Mouse (Mus musculus): ENCODE data around the gene Immp2l. TPM values are rescaled to one million over a fixed set of nuclear protein-coding genes. Genes with fewer than 3 reads are reported as not detected.
"Not testable (repeated sequence)": the region's sequence is repeated elsewhere in the genome, so short reads cannot be mapped to it uniquely, and the experiment has no call there.

The Immp2l gene
- polyA plus RNA-seq, 1 experiment from 2014 or later, result 14.5 TPM

DNA sequence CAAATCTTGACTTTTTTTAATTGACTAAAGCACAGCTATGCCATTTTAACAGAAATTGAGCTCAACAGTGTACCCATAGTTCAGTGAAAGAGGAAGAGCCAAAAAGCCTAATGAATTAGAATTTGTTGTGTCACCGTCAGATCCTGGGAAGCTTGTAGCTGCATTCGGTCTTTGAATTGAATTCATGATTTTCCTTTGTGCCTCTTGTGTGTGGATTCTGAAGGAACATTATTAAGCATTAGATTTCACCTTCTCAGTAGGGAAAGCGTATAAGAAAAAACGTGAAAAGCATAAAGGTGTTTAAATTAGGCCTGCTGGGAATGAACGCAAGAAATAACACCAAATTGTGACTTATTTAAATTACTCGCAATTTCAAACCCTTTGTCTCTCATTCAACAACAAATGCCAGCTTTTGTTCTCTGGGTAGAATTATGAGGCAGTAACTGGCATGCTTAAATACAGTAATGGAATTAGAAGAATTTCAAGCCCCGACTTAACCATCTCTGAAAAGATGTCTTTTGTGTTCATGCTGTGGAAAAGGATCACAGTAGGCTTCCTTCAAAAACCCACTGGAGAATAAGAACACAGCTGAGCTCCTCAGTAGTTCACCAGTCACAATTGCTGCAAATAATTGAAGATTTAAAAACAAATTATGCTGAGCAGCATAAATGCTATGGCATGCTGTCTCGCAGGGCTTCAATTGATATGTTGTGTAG, 626.1 kb downstream of the Immp2l start:
- DNase-seq (ENCODE audit: low spot score), result no peak

- no peak for DNase-seq (ENCODE audit: low spot score)
Measured at GRCm38 (mm10) chr12:41668280-41668679, 644.4 kb downstream of the Immp2l start.

DNA sequence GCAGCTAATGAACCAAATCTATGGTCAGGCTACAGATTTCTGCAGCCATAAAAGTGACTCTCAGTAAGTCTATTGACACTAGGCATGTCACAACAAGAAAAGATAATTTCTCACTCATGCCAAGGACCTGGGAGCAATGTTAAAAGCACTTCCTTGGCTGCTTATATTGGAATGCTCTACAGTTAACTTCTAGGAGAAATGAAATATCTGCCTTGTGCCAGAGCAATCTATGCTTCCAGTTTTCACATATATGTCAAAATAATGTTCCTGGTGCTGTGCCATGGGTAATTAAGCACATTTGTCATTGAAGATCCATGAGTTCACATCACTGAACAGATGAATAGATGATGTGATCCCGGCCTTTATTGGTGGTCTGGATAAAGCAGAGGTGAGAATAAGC, 645.6 kb downstream of the Immp2l start:
- DNase-seq (ENCODE audit: low spot score), result no peak

GRCm38 (mm10) chr12:41674861-41675260, 651.0 kb downstream of the Immp2l start:
- DNase-seq (ENCODE audit: low spot score), result no peak

- no peak for DNase-seq (ENCODE audit: low spot score)
Measured at GRCm38 (mm10) chr12:41680141-41680540, 656.3 kb downstream of the Immp2l start.

DNA sequence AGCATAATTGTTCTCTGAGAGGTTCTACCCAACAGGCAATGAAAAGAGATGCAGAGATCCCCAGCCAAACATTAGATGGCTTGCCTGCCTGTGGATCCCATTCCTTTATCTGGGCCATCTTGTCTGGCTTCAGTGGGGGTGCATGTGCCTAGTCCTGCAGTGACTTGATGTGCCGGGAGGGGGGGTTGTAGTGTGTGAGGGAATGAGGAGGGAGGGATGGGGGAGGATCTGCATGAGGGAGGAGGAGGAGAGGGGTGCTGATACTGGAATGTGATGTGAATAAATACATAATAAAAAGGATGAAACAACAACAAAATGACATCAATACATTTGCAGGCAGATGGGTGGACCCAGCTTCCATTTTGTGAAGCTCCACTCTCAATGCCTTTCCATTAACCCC, 658.3 kb downstream of the Immp2l start:
- no peak for DNase-seq (ENCODE audit: low spot score)

DNA sequence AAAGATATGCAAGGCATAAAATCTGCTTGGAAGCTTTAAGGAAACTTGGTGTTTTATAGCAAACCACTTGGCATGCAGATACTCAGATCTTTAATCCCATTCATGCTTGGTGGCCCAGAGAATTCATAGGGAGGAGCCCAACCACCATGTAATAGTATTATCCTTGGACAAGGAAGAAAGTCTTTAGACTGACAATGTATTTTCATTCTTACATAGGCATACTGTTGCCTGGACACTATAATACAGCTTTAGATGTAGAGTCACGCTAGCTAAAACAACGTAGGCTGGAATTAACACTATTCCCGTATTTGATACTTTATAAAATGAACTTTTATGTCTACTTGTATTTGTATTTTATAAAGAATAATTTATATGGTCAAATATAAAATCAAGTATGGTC, 665.9 kb downstream of the Immp2l start:
- DNase-seq (ENCODE audit: low spot score), result no peak

GRCm38 (mm10) chr12:41710608-41711007, 686.7 kb downstream of the Immp2l start:
- DNase-seq (ENCODE audit: low spot score), result no peak

GRCm38 (mm10) chr12:41716946-41717345, 693.1 kb downstream of the Immp2l start:
- DNase-seq (ENCODE audit: low spot score), result no peak

DNA sequence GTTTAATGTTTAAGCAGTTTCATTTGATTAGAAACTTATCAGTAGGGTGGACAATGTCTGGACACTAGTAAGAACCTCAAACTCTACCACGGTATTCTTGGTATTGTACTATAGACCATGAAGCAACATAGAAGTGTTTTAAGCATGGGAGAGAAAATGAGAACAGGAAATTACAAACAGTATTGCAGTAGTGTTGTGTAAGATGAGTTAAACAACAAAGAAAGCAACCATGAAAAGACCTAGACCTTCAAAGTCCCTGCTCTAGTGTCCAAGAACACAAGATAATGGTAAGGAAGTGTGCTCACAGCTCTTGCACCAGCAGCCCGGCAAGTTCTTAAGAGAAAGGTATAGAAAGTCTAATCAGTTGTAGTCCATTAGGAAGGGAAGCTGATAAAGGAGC, 700.7 kb downstream of the Immp2l start:
- DNase-seq (ENCODE audit: low spot score), result no peak

DNA sequence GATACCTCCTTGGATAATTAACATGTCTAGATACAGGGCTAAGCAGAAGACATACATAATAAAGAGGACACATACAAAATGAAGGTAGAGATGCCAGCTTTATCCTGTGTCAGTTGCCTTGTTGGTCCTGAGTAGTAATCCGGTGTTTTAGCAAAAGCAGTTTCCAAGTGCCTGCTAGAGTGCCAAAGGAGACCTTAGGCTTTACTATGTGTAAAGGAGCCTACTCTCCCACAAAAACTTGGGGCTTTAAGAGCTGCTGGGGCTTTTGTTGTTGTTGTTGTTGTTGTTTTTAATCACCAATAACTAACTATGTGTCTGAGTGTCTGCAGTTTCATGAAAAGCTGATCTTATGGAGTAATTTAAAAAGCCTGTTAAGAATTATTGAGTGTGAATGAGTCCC, 702.8 kb downstream of the Immp2l start:
- no peak for DNase-seq (ENCODE audit: low spot score)

DNA sequence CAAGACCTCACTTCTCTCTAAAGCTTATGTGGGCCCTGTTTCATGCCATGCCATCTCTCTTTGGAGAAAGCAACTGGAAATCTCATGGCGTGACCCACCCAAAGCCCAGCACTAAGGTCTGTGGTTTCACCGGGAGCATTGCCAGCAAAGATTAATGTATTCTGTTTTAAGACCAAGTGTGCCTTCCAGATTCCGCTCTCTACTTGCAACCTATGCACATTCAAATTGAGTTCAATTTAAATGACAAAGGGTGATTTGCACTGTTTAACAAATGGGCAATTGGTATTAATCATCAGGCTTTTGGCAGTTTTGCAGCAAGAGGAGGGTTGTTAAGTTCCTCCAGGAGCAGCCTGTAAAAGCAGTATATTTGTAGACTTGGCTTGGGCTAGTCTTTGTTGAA, 703.3 kb downstream of the Immp2l start:
- DNase-seq (ENCODE audit: low spot score), result no peak

DNA sequence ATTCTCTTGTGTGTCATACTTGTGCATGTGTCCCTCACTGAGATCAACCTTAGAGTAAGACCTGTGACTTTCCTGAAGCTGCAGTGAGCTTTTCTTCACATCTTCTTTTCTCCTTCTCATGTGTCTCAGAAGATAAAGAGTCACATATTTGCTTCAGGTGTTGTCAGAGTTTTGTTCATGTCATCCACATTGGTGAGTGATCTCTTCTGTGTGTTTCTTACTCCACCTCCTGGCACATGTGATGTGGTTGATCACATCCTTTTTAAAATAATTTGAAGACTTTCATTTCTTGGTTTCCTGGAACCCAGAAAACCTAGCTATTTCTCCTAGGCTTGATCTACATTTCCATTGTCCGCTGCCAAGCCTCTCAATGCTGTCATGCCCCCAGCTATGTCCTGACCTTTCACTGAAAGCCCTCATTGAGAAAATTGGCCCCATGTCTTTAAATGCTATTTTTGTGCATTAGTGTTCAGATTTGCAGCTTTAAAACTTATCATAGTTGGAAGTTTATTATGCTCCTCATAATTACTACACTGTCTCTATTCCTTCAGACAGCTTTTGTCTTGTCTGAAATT, 704.0 kb downstream of the Immp2l start:
- DNase-seq (ENCODE audit: low spot score), result no peak

DNA sequence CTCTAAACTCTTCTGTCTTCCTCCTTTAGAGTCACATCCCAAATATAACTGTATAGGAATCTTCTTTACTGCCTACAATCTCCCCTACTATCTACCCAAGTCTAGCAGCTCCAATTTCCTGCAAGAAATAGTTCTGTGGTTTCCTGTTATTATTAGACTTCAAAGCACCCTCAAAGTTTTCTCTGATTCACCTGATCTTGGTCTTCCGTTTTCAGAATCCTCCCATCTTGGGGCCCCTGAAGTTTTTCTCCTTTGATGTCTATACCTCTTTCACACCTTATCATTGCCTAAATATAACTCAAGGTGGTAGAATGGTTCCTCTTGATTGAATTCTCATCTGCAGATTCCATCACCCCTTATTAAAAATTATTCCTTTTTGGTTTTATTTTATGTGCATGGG, 704.6 kb downstream of the Immp2l start:
- no peak for DNase-seq (ENCODE audit: low spot score)

DNA sequence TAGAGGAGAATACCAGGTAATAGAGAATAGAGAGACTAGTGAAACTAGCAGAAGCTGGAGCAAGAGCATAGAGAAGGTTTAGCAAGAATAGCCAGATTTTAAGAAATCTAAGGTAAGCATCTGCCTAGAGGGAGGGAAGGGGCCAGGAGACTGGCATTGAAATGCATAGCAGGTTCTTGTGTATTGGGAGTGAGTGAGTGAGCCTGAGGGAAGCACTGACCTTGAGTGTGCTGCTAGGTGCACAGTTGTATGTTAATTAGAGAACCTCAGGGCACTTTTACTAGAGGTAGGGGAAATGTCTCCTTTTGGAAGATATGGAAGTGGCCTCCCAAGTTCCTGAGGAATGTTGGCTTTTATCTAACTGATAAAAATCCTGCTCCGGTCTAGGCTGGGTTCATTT, 705.9 kb downstream of the Immp2l start:
- DNase-seq (ENCODE audit: low spot score), result no peak

DNA sequence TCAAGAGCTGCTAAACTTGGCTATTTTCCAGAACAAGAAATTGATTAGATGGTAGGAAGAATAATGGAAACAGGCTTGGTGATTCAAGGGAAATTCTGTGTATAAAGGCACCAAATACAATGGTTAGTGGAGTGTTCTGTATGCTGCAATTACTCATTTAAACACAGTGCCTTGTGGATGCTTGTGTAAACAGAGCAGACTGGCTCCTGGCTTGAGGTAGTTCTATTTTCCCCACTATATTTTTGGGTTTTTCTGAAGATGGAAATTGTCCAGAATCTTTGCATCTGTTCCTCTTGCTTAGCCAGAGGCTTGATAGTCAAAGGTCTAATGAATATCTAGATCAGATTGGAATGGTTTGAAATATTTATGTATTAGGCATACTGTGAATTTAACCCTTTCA, 709.3 kb downstream of the Immp2l start:
- no peak for DNase-seq (ENCODE audit: low spot score)

DNA sequence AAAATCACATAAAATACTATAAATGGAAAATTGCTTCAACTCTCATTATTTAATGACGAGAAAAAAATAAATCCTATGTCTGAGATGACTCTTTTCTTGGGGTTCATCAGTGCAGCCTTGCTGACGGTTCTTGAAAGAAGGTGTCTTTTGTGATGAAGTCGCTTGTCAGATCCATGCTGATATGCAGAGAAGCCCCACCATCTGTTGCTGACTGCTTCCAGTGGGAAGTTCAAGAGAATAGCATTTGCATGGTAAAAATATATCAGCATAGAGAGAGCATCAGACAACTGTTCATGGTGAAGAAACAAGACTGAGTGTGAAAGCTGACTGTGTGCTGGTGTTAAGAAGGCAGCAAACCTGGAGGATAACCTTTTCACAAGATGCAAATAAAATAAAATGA, 719.0 kb downstream of the Immp2l start:
- DNase-seq (ENCODE audit: low spot score), result no peak

DNA sequence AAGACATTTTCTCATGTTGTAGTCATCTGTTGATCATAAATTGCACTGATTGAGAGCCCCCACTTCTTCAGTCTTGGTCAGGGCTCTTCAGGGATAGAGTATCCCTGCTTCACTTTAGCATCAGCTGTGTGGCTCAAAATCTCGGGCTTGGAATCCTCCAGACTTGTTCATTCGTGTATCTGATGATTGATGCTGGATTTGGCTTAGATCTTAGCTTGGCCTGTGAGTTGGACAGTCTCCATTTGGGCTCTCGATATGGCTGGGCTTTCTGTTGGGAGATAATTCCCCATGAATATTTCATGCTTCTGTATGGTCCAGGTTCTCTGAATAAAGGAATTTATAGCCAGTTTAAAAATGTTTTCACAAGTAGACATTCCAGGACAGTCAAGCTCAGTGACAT, 739.5 kb downstream of the Immp2l start:
- no peak for DNase-seq (ENCODE audit: low spot score)

DNA sequence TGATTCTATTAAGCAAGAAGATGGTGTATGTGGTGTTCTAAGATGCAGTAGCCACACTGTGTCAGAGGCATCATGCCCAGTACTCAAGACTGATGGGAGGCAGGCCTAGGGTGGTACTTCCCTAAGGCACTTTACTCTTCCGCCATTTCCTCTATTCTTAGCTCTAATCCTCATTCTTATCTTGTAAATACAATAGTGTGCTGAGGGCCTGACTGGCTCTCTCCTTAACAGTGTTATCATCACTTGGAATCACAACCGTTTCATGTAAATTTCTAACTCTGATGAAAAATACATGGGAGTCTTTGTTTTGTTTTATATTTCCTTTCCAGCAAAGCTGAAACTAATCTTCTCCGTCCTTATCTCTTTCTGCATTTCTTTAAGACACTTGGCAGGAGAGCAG, 750.1 kb downstream of the Immp2l start:
- no peak for DNase-seq (ENCODE audit: low spot score)

GRCm38 (mm10) chr12:41774623-41775323, 750.9 kb downstream of the Immp2l start:
- DNase-seq (ENCODE audit: low spot score), result no peak

DNA sequence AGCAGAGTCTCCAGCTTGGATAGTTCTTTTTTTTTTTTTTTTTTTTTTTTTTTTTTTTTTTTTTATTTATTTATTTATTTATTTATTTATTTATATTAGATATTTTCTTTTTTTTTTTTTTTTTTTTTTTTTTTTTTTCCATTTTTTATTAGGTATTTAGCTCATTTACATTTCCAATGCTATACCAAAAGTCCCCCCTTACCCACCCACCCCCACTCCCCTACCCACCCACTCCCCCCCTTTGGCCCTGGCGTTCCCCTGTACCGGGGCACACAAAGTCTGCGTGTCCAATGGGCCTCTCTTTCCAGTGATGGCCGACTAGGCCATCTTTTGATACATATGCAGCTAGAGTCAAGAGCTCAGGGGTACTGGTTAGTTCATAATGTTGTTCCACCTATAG, 753.9 kb downstream of the Immp2l start:
- not testable (repeated sequence) for DNase-seq (ENCODE audit: low spot score)

DNA sequence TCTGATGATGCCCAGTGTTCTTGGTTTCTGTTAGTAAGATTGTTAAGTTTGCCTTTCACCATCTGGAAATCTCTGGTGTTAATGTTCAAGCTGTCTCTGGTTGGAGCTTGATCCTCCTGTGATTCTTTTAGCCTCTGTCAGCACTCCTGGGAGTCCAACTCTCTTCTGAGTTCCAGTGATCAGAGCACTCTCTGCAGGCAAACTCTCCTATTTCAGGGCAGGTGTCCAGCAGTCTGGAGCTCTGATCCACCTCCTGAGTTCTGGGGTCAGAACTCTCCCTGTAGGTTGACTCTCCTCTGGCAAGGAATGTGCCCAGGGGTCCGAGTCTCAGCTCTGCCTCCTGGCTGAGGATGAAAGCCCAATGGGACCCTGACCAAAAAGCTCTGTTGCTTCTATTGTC, 769.8 kb downstream of the Immp2l start:
- DNase-seq (ENCODE audit: low spot score), result not testable (repeated sequence)

GRCm38 (mm10) chr12:41829517-41829916, 805.6 kb downstream of the Immp2l start:
- no peak for DNase-seq (ENCODE audit: low spot score)

Data from thymus, postnatal 0 days (tissue).